Mouse (Mus musculus) forebrain, embryonic 14.5 days (tissue): ENCODE data around the gene Ahdc1. TPM values are rescaled to one million over a fixed set of nuclear protein-coding genes. Genes with fewer than 3 reads are reported as not detected.

ENCODE experiments used
- ATAC-seq: fragments of 200-750 bp; cut with Nextera tagmentation; 2 replicates; pipeline ENCODE4 v1.8.0; 2017; ENCODE audit warnings: mild to moderate bottlenecking, moderate library complexity
- DNase-seq: peaks from one replicate; pipeline ENCODE4 v3.0.0-alpha.2; 2015; ENCODE audit warnings: low spot score
- H3K27ac ChIP-seq: fragments of 300-500 bp; sonication (generic); 2 replicates; pipeline ENCODE4 v1.5.1; 2014; ENCODE audit warnings: low read depth, mild to moderate bottlenecking, control low read depth, low read length, moderate library complexity
- H3K27me3 ChIP-seq: fragments of 300-500 bp; sonication (generic); replicated peaks from 2 replicates; pipeline ENCODE4 v1.6.1; 2014; ENCODE audit warnings: low read length, control low read depth, mixed read lengths; ENCODE audit not compliant: control insufficient read depth, insufficient read depth
- H3K36me3 ChIP-seq: fragments of 300-500 bp; sonication (generic); 2 replicates; pipeline ENCODE4 v1.6.1; 2014; ENCODE audit warnings: low read length, control low read depth; ENCODE audit not compliant: control insufficient read depth, insufficient read depth
- H3K4me1 ChIP-seq: fragments of 300-500 bp; sonication (generic); 2 replicates; pipeline ENCODE4 v1.6.1; 2014; ENCODE audit warnings: antibody characterized with exemption, low read length, control low read depth; ENCODE audit not compliant: control insufficient read depth, insufficient read depth
- H3K4me2 ChIP-seq: fragments of 300-500 bp; sonication (generic); 2 replicates; pipeline ENCODE4 v1.6.1; 2014; ENCODE audit warnings: mild to moderate bottlenecking, control low read depth, low read length
- H3K4me3 ChIP-seq: fragments of 300-500 bp; sonication (generic); 2 replicates; pipeline ENCODE4 v1.5.1; 2014; ENCODE audit warnings: low read depth, low read length, control low read depth
- H3K9ac ChIP-seq: fragments of 300-500 bp; sonication (generic); 2 replicates; pipeline ENCODE4 v1.6.1; 2014; ENCODE audit warnings: mild to moderate bottlenecking, low read length, control low read depth, moderate library complexity
- H3K9me3 ChIP-seq: fragments of 300-500 bp; sonication (generic); replicated peaks from 2 replicates; pipeline ENCODE4 v1.6.1; 2016; ENCODE audit warnings: low read length, control low read depth, mixed read lengths; ENCODE audit not compliant: control insufficient read depth
- WGBS: fragments of 180-500 bp; shearing (Covaris S2); extraction: QIAGEN DNeasy Blood & Tissue Kit; methylation state at CpG from one replicate; pipeline ENCODE4 v1.1.7; 2014; 5-methylcytosine and 5-hydroxymethylcytosine counted together
- polyA plus RNA-seq: library from polyadenylated mRNA; unstranded; fragments of >200 nt; fragmentation: Nextera tagmentation; extraction: Ambion mirVana; gene quantifications from 2 replicates; pipeline ENCODE4 v1.2.1, GENCODE M21; 2014

Ahdc1 gene
- polyA plus RNA-seq, 1 experiment from 2014 or later, result 8.6 TPM

DNA sequence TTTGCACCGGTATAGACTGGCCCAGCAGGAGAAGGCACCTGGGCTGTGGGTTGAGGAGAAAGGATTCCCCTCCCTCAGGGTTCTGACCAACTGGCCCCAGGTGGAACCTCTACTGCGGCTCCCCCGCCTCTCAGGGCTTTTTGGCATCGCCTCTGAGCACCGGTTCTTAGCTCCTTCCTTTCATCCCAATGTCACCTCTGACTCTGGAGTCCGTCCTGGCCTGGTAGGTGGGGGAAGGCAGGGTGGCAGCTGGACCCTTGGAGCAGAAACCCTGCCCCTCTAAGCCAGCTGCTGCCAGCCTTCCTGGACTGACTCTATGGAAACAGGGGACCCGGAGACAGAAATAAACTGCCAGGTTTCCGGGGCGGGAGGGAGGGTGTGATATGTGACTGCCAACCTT lies 26.2 kb downstream of the Ahdc1 start:
- no peak overlapping the region for H3K4me2 ChIP-seq
- no peak for DNase-seq
- no peak for ATAC-seq
- H3K4me1 ChIP-seq, result peaks cover 33% of the 10 kb centered on the region
- H3K9ac ChIP-seq, result no peak overlapping the region
- H3K36me3 ChIP-seq, result 0 out of 2 replicates have a peak, but pooled peaks cover 6% of the 10 kb centered on the region
- H3K9me3 ChIP-seq, result no peaks in the 10 kb centered on the region
- H3K27me3 ChIP-seq, result 0 out of 2 replicates have a peak, but pooled peaks cover 19% of the 10 kb centered on the region
- H3K4me3 ChIP-seq, result no peak overlapping the region
- H3K27ac ChIP-seq, result no peak overlapping the region
- WGBS, result 34% methylated on average over 8 of the region's 9 CpGs

DNA sequence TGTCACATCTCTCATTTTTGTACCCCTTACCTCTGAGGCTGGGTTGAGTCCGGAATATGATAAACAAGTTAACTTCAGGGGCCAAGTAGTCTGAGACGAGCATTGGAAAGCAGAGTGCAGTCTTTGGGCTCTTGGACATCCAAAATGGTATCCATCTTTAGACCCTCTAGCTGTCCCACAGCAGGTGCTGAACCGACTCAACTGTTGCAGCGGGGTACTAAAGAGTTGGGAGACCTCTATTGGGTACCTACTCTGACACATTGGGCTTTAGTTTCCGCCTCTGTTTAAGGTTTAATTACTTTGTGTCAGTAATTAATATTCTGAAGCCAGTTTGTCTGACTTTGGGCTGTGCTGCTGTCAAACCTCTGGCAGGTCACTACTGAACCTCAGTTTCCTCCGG lies 26.7 kb downstream of the Ahdc1 start:
- 32% methylated on average over 6 of the region's 6 CpGs for WGBS
- no peak for ATAC-seq
- Histone ChIP-seq H3K9me3 (no peaks in the 10 kb centered on the region), H3K4me2 (peak overlapping the region; percentile 100; the same call in 1 of the 2 replicates), H3K4me3 (peak overlapping the region; percentile 49; the same call in 1 of the 2 replicates), H3K4me1 (peaks cover 38% of the 10 kb centered on the region), H3K27ac (no peak overlapping the region), H3K36me3 (0 out of 2 replicates have a peak, but pooled peaks cover 6% of the 10 kb centered on the region), H3K9ac (no peak overlapping the region), H3K27me3 (0 out of 2 replicates have a peak, but pooled peaks cover 19% of the 10 kb centered on the region)
- no peak for DNase-seq

DNA sequence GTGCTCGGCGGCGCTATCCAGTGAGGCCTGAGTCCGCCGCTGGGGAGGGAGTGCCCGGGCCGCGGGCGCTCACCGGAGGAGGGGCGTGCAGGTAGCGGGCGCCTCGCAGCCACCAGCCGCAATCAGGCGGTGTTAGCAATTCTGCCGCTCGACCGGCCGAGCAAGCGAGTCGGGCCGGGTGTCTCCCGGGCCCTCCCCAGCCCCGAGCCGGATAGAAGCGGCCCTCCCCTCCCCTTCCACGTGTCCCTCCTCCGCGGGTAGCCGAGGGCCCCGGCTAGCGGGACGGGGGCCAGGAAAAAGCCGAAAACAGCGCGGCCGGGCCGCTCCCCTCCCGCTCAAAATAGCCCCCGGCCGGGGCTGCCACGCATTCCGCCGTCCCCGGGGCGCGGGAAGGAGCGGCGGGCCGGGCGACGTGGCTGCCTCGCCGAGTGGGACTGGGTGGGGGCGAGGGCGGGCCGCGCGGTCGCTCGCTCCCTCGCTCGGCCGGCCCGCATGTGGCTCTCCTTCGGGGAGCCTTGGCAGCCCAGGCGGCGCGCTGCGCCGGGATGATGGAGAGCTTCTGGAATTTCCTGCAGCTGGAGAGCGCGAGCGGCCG lies 27.6 kb downstream of the Ahdc1 start:
- DNase-seq (peak; percentile 71), ATAC-seq (peak; percentile 45)
- no peaks in the 10 kb centered on the region for H3K9me3 ChIP-seq
- peak overlapping the region; percentile 100 for H3K4me2 ChIP-seq
- 0 out of 2 replicates have a peak, but pooled peaks cover 19% of the 10 kb centered on the region for H3K27me3 ChIP-seq
- H3K9ac ChIP-seq, result peak overlapping the region; percentile 73
- H3K27ac ChIP-seq, result peak overlapping the region; percentile 48; the same call in 1 of the 2 replicates
- peak overlapping the region; percentile 49 for H3K4me3 ChIP-seq
- H3K4me1 ChIP-seq, result peaks cover 46% of the 10 kb centered on the region
- WGBS, result under 1% methylated on average over 49 of the region's 76 CpGs
- H3K36me3 ChIP-seq, result 0 out of 2 replicates have a peak, but pooled peaks cover 6% of the 10 kb centered on the region

DNA sequence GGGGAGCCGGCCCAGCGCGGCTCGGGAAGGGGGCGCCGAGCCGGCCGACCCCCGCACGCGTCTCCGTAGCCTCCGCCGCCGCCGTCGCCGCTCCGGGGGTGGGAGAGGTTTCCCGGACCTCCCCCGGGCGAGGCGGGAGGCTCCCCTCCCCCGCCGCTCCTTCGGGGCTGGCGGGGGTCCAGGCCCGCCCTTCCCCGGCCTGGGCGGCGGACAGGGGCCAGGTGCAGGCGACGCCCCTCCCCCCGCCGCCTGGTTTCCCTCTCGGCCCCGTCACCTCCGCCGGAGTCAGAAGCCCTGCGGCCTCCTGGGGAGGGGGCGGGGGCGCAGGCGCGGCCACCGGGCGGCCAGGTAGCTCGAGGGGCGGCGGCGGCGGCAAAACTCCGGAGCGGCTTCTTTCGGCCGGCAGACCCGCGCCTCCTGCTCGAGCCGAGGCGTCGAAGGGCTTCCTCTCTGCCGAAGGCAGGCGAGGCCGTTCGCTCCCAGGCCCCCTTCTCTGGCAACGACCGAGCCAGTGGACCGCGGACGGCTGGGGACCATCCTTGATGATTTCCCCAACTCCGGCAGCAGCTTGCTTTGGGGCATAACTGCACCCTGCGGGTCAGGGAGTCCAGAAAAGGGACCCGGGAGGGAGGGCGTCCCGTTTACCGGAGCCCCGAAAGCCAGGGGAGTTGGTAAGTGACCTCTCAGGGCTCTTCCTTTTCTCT lies 28.2 kb downstream of the Ahdc1 start:
- Histone ChIP-seq H3K27me3 (0 out of 2 replicates have a peak, but pooled peaks cover 19% of the 10 kb centered on the region), H3K4me1 (peaks cover 53% of the 10 kb centered on the region), H3K36me3 (0 out of 2 replicates have a peak, but pooled peaks cover 4% of the 10 kb centered on the region), H3K4me2 (peak overlapping the region; percentile 100), H3K9ac (peak overlapping the region; percentile 73), H3K4me3 (peak overlapping the region; percentile 49), H3K27ac (peak overlapping the region; percentile 48; the same call in 1 of the 2 replicates), H3K9me3 (no peaks in the 10 kb centered on the region)
- under 1% methylated on average over 57 of the region's 77 CpGs for WGBS
- ATAC-seq (no peak), DNase-seq (no peak)

DNA sequence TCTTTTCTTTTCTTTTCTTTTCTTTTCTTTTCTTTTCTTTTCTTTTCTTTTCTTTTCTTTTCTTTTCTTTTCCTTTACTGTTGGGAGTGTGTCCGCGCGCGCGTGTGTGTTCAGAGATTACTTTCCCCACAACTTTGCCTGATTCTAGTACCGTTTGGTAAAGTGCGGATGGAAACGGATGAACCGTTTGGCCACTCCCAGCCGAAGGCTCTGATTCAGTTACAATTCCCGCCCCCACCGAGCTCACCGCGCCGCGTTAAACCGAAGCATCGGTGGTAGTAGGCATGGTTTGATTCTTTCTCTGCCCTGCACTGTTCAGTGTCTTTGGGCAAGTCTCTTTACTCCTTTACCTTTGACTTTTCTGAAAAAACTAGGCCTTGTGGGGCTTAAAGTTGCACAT lies 28.8 kb downstream of the Ahdc1 start:
- Histone ChIP-seq H3K4me3 (peak overlapping the region; percentile 49; the same call in 1 of the 2 replicates), H3K4me1 (peaks cover 58% of the 10 kb centered on the region), H3K9me3 (no peaks in the 10 kb centered on the region), H3K27ac (0 out of 2 replicates have a peak overlapping the region, but pooled peaks have one; percentile 48), H3K9ac (0 out of 2 replicates have a peak overlapping the region, but pooled peaks have one; percentile 5), H3K4me2 (peak overlapping the region; percentile 100), H3K27me3 (0 out of 2 replicates have a peak, but pooled peaks cover 19% of the 10 kb centered on the region), H3K36me3 (0 out of 2 replicates have a peak, but pooled peaks cover 4% of the 10 kb centered on the region)
- ATAC-seq (no peak), DNase-seq (no peak)
- 8% methylated on average over 18 of the region's 18 CpGs for WGBS

DNA sequence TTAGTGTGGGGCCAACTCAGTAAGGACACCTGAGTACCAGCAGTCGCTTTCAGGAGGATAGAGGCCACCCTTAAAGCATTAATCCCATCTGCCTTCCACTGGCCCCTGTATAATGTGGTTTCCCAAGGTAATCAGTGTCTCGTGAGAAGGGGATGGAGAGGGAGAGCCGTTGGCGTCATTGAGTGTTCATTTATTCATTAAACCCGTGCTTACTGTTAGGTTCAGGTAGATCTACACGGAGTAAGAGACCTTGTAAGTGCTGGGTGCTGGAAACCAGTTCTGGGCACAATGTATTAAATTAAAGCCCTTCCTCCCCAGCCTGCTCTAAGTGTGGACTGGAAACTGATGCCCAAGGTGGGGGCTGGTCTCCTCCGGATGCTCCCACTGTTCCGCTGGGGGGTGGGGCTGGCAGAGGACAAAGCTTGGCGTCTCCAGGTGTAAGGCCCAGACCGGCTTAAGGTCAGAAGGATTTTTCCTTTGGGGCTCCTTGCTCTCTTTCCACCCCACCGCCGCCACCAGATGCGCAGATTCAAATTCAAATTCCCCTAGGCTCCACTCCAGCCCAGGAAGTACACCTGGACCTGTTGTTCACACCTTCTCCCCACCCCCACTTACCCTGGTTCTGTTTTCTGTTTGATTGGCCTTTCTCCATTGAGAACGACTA lies 29.3 kb downstream of the Ahdc1 start:
- Histone ChIP-seq H3K4me1 (peaks cover 63% of the 10 kb centered on the region), H3K27ac (no peak overlapping the region), H3K36me3 (0 out of 2 replicates have a peak, but pooled peaks cover under 1% of the 10 kb centered on the region), H3K9me3 (no peaks in the 10 kb centered on the region), H3K27me3 (0 out of 2 replicates have a peak, but pooled peaks cover 19% of the 10 kb centered on the region), H3K4me3 (no peak overlapping the region), H3K9ac (0 out of 2 replicates have a peak overlapping the region, but pooled peaks have one; percentile 5), H3K4me2 (peak overlapping the region; percentile 100; the same call in 1 of the 2 replicates)
- DNase-seq (no peak), ATAC-seq (no peak)
- 38% methylated on average over 14 of the region's 14 CpGs for WGBS

DNA sequence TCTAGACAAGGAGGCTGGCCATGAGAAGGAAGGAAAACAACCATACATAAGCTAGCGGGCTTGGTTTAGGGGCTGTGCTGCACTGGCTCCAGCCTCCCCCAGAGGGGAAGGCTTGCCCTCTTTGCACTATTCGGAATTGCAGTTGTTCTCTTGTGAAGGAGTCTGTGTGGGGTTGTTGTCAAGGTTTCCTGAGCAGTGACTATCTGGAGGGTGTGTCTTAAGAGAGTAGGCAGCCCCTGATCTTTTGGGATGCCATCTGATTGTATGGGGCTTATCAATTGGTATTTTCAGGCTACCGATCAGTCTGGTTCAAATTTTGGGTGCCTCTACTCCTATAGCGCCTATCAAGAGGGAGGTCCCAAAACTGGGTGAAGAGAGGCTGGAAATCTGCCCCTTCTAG lies 31.2 kb downstream of the Ahdc1 start:
- peak overlapping the region; percentile 85 for H3K27ac ChIP-seq
- H3K4me1 ChIP-seq, result peaks cover 81% of the 10 kb centered on the region
- ATAC-seq (no peak), DNase-seq (no peak)
- peak overlapping the region; percentile 42 for H3K4me2 ChIP-seq
- whole genome bisulfite sequencing, result 51% methylated on average over 4 of the region's 4 CpGs
- no peaks in the 10 kb centered on the region for H3K36me3 ChIP-seq
- no peak overlapping the region for H3K4me3 ChIP-seq
- H3K9me3 ChIP-seq, result no peaks in the 10 kb centered on the region
- H3K27me3 ChIP-seq, result 0 out of 2 replicates have a peak, but pooled peaks cover 16% of the 10 kb centered on the region
- H3K9ac ChIP-seq, result peak overlapping the region; percentile 25
